Mouse (Mus musculus) lung, postnatal 36 days (tissue): ENCODE measurements around the gene Gcn1l1.
"Not testable (repeated sequence)": the region's sequence is repeated elsewhere in the genome, so short reads cannot be mapped to it uniquely, and the experiment has no call there.

ENCODE experiments used
- DNase-seq: peaks from one replicate; pipeline ENCODE4 v3.0.0; 2022; ENCODE audit warnings: mixed read lengths

Gene Gcn1l1

GRCm38 (mm10) chr5:115564737-115565393 lies at the start of gene Gcn1l1:
Gene Gcn1l1, plus strand, starts transcription at chr5:115565254.
- DNase-seq = peak; percentile 76

- peak; percentile 85 for DNase-seq
Measured at GRCm38 (mm10) chr5:115516081-115516907, 48.8 kb upstream of the Gcn1l1 start.

GRCm38 (mm10) chr5:115516908-115517307 lies 48.1 kb upstream of the Gcn1l1 start:
- DNase-seq = no peak

- no peak for DNase-seq
Measured at GRCm38 (mm10) chr5:115517501-115517900, 47.6 kb upstream of the Gcn1l1 start.

GRCm38 (mm10) chr5:115518214-115518613 lies 46.8 kb upstream of the Gcn1l1 start:
- DNase-seq = not testable (repeated sequence)

GRCm38 (mm10) chr5:115520325-115520869 lies 44.7 kb upstream of the Gcn1l1 start:
- DNase-seq = no peak

- DNase-seq = peak; percentile 84
Measured at GRCm38 (mm10) chr5:115521553-115522461, 43.2 kb upstream of the Gcn1l1 start.

GRCm38 (mm10) chr5:115522531-115522930 lies 42.5 kb upstream of the Gcn1l1 start:
- no peak for DNase-seq

- no peak for DNase-seq
Measured at GRCm38 (mm10) chr5:115522981-115523499, 42.0 kb upstream of the Gcn1l1 start.

GRCm38 (mm10) chr5:115523971-115524370 lies 41.1 kb upstream of the Gcn1l1 start:
- peak; percentile 74 for DNase-seq

- DNase-seq = no peak
Measured at GRCm38 (mm10) chr5:115524471-115524870, 40.6 kb upstream of the Gcn1l1 start.

GRCm38 (mm10) chr5:115525416-115525815 lies 39.6 kb upstream of the Gcn1l1 start:
- no peak for DNase-seq

GRCm38 (mm10) chr5:115525943-115526342 lies 39.1 kb upstream of the Gcn1l1 start:
- DNase-seq = no peak

GRCm38 (mm10) chr5:115526456-115527202 lies 38.4 kb upstream of the Gcn1l1 start:
- no peak for DNase-seq

GRCm38 (mm10) chr5:115528128-115528527 lies 36.9 kb upstream of the Gcn1l1 start:
- DNase-seq = no peak

GRCm38 (mm10) chr5:115529364-115529741 lies 35.7 kb upstream of the Gcn1l1 start:
- no peak for DNase-seq

GRCm38 (mm10) chr5:115529742-115530446 lies 35.2 kb upstream of the Gcn1l1 start:
- no peak for DNase-seq

- DNase-seq = no peak
Measured at GRCm38 (mm10) chr5:115530447-115530809, 34.6 kb upstream of the Gcn1l1 start.

GRCm38 (mm10) chr5:115531671-115532270 lies 33.3 kb upstream of the Gcn1l1 start:
- DNase-seq = peak; percentile 90

- DNase-seq = peak; percentile 65
Measured at GRCm38 (mm10) chr5:115534290-115534731, 30.7 kb upstream of the Gcn1l1 start.

GRCm38 (mm10) chr5:115534856-115535255 lies 30.2 kb upstream of the Gcn1l1 start:
- peak; percentile 72 for DNase-seq
